Mouse (Mus musculus) adipose tissue, adult 10 weeks (tissue): ENCODE results near the gene Fkbp2. TPM values are rescaled to one million over a fixed set of nuclear protein-coding genes. Genes with fewer than 3 reads are reported as not detected.

Experiments
- polyA plus RNA-seq: library from polyadenylated mRNA; stranded (reverse); fragments of 350-450 nt; fragmentation: Illumina TruSeq; extraction: RNeasy Lipid Tissue Mini Kit (QIAGEN cat#74804); gene quantifications from one replicate; pipeline ENCODE4 v1.2.3, GENCODE M21; 2014; ENCODE audit warnings: low read depth, low replicate concordance

Fkbp2 gene
- polyA plus RNA-seq, result 204 TPM

GRCm38 (mm10) chr19:6980381-6981093 is at the start of gene Fkbp2:
Fkbp2 (minus strand) TSS chr19:6980501.

GRCm38 (mm10) chr19:7019191-7019590 is 38.9 kb upstream of the Fkbp2 start, which contains the start of gene Fermt3:
Fermt3 (minus strand) TSS chr19:7019469.

DNA sequence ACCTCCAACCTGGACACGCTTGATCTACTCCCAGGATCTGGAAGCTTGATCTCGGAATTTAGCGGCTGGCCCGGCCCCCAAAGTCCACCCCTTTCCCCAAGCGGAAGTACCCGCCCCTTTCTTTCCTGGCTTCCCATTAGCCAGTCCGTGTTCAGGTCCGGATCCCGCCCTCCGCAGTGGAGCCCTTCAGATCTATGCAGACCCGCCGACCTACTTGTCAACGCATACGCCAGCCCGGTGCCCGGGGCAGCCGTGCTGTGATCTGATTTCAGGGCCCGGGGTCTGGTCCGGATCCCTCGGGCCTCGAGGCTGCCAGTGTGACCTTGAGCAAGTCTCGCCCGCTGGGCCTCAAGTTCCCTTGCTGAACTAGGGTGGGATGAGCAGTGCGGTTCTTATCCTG is 15.7 kb upstream of the Fkbp2 start, which contains the start of the genes Nudt22 and Trpt1:
Gene Nudt22, minus strand, starts transcription at position 112 of the 400 bp plus-strand sequence.
Gene Trpt1, plus strand, starts transcription at position 126 of the 400 bp plus-strand sequence.

DNA sequence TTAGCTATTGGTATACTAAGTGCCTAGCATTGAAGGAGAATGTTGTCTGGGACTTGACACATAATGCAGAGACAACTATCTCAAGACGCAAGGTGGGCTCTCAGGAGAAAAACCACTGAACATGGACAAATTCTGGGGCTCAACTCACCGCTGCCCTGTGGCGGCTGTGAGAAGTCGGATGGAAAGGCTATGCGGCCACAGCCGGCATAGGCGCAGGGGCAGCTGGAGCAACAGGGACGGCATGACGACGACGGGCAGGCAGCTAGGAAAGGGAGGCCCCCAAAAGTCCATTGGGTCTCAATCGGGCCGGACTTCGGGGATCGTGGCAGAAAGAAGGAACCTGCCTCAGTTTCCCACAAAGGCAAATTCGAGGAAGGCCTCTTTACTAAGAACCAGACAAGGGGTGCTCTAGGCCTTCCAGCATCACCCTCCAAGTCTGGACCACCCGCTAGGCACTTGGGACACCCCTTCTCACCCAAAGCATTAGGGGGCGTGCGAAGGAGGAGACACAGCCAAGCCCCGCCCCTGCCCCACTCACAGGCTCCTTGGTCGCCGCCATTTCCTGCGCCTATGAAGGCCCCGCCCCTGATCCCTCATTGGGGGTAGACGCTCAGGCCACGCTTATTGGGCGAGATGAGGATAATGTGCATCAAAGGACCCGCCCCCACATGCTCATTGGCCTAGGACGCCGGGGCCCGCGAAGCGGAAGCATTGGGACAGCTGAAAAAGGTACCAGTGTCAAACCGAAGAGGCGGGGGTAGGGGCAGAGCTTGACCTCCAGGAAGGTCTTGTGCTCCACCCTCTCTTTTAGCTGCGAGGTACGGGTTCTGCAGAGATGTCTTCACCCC is 11.9 kb upstream of the Fkbp2 start, which contains the start of gene Dnajc4:
Gene Dnajc4, minus strand, starts transcription at position 562 of the 848 bp plus-strand sequence.

GRCm38 (mm10) chr19:6987061-6987903 is 7.0 kb upstream of the Fkbp2 start, which contains the start of gene Vegfb:
Vegfb (minus strand) TSS chr19:6987651.

DNA sequence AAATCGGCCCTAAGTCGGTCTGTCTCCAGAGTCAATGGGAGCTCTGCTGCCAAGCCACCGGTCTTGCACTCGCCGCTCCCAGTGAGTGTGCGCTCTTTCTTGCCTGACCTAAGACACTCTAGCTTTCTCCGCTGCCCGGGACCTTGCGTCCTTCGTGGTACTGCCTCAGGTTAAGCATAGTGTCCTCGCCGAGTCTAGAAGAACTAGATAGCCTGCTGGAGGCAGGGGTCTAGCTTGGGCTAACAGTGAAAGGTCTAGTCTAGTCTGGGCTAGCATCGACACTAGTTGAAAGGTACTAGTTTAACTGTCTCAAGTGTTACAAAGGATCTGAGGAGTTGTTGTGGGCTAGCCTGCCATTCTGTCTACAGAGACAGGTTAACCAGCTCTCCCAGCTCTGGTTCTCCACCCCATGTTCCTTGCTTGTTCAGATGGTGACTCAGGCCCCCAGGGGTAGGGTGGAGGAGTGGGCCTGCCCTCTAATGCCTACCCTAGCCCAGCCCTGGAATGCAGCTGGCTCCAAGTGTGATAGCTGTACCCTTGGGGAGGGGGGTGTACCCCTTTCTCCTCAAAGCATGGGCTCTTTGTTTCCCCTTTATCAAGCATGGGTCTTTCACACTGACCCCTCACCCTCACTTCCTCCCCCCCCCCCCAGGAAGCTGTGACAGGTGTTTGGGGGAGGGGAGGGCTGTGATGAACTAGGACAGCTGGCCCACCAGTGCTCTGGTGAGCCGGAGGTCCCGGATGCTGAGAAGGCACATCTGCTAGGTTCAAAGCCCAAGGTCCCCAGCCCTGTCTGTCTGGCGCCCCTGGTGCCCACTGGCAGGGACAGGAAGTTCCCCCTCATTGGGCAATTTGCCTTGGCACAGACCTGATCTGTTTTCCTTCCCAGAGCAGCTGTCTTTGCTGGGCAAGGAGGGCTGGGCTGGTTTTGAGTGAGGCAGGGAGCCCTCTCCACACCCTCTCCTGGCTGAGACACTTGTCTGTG is 4.5 kb downstream of the Fkbp2 start, which contains the start of gene Plcb3:
Gene Plcb3, minus strand, starts transcription at position 934 of the 985 bp plus-strand sequence.

DNA sequence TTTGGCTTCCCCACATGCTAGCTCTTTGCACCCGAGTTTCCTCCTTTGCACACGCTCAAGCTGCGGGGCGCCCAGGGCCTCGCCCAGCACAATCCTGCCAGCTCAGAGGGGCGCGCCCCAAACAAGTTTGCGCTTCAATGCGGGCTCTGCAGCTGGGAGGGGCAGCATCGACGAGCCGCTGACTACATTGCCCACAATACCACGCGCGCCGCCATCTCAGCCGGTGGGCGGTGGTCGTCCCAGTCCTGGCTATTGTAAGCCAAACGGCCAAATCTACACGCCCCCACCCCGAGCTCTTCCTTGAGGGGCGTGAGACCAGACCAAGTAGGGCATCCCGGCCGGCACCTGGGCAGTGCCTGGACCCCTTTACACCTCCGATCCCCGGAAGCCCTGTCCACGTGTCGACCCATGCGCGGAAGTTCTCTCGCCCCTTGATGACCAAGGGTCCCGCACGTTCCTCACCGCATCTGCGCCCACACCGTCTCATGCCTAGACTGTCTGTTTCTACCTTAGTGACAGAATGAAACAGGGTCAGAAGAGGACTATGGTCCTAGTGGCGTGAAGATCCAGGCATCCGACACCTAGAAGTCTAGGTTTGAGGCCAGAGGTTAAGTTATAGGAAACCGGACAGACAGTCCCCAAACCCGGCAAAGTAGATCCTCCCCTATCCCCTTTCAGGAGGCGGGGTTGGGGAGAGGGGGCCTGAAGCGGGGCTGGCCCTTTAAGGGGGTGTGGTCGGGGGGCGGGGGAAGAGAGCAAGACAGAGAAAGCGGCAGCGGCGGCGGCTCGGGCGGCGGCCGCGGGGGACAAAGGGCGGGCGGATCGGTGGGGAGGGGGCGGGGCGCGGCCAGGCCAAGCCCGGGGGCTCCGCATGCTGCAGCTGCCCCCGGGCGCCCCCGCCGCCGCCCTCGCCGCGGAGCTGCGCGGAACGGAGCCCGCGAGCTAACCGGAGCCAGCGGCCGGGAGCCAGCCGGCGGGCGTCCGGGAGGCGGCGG is 5.8 kb downstream of the Fkbp2 start, which contains the start of gene Ppp1r14b:
Gene Ppp1r14b, plus strand, starts transcription at position 758 of the 995 bp plus-strand sequence.

DNA sequence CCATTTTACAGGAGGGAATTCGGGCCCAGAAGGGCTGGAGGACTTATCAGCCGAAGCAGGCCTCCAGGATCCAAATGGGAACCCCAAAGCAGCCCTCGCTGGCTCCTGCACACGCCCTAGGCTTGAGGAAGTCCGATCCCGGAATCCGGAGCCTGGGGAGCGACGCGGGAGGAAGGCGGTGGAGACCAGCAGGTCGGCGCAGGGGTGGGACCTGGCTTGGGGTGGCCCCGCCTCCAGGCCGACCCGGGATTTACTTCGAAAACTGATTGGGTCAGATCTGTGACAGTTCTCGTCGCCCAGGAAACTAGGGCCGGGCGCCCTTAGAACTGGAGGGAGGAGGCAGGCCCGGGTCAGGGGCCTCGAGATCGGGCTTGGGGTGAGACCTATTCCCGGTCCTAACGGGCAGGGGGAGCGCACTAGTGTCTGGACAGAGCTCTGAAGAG is 38.0 kb downstream of the Fkbp2 start, which contains the start of gene Gpr137:
Gene Gpr137, minus strand, starts transcription at position 232 of the 443 bp plus-strand sequence.

GRCm38 (mm10) chr19:6941372-6942248 is 38.7 kb downstream of the Fkbp2 start, which contains the start of gene Bad:
Bad (plus strand) TSS chr19:6941861.

DNA sequence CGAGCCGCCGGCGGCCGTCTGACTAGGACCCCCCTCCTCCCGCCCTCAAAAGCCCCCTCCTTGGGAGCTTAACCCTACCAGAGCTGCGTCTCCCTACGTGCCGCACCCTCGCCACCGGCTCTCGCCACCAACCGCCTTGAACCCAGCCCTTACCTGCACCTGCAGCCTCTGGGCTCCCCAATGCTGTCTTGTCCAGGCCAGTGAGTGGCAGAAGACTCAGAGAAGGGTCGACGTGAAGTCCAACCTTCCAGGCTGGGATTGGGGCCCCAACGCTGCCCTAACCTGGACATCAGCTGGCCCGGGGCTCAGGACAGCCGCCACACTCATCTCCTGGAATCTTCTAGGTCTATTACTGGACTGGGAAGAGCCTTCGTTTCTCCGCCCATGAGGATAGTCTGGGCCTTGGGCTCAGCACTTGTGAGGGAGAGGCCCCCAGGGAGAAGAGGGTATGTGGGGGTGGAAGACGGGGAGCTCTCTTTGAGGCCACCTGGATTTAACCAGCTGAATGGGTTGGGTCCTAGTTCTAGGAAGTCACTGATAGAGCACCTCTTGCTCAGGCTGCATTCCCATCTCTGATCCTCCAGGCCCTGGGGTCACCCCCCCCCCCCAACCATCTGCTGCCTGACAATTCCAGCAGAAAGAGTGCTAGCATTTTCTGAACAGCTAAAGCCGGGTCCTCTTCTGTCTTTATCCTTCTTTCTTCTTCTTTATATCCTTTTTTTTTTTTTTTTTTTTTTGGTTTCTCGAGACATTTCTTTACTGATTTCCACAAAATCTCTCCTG is 45.9 kb downstream of the Fkbp2 start, which contains the start of gene Kcnk4:
Gene Kcnk4, minus strand, starts transcription at position 321 of the 783 bp plus-strand sequence.

Other genes starting within 250 kb of the Fkbp2 start
- gene Rps6ka4, start 139.9 kb downstream of the Fkbp2 start, polyA plus RNA-seq, result 20.0 TPM
- 2.5 TPM for gene Ccdc88b, start 122.3 kb downstream of the Fkbp2 start, polyA plus RNA-seq
- gene Trmt112, start 70.8 kb downstream of the Fkbp2 start, polyA plus RNA-seq, result 56.4 TPM
- gene Prdx5, start 70.4 kb downstream of the Fkbp2 start, polyA plus RNA-seq, result 299 TPM
- 28.7 TPM for gene Esrra, start 58.7 kb downstream of the Fkbp2 start, polyA plus RNA-seq
- 10.1 TPM for gene Catsperz, start 55.1 kb downstream of the Fkbp2 start, polyA plus RNA-seq
- 0.31 TPM for gene Kcnk4, start 46.0 kb downstream of the Fkbp2 start, polyA plus RNA-seq
- gene Bad, start 38.6 kb downstream of the Fkbp2 start, polyA plus RNA-seq, result 54.0 TPM
- gene Gpr137, start 38.0 kb downstream of the Fkbp2 start, polyA plus RNA-seq, result 57.9 TPM
- gene Ppp1r14b, start 5.5 kb downstream of the Fkbp2 start, polyA plus RNA-seq, result 81.3 TPM
- 38.0 TPM for gene Plcb3, start 4.0 kb downstream of the Fkbp2 start, polyA plus RNA-seq
- gene Vegfb, start 7.2 kb upstream of the Fkbp2 start, polyA plus RNA-seq, result 60.0 TPM
- gene Dnajc4, start 12.1 kb upstream of the Fkbp2 start, polyA plus RNA-seq, result 40.7 TPM
- 23.3 TPM for gene Nudt22, start 15.6 kb upstream of the Fkbp2 start, polyA plus RNA-seq
- gene Trpt1, start 15.6 kb upstream of the Fkbp2 start, polyA plus RNA-seq, result 11.9 TPM
- gene Fermt3, start 39.0 kb upstream of the Fkbp2 start, polyA plus RNA-seq, result 10.2 TPM
- gene Stip1, start 59.5 kb upstream of the Fkbp2 start, polyA plus RNA-seq, result 65.5 TPM
- 26.8 TPM for gene Macrod1, start 76.3 kb upstream of the Fkbp2 start, polyA plus RNA-seq
- gene Flrt1, start 125.2 kb upstream of the Fkbp2 start, polyA plus RNA-seq, result 0.72 TPM
- gene Otub1, start 225.8 kb upstream of the Fkbp2 start, polyA plus RNA-seq, result 73.7 TPM
- 781 TPM for gene Cox8a, start 237.1 kb upstream of the Fkbp2 start, polyA plus RNA-seq